In the genomic region with DNA sequence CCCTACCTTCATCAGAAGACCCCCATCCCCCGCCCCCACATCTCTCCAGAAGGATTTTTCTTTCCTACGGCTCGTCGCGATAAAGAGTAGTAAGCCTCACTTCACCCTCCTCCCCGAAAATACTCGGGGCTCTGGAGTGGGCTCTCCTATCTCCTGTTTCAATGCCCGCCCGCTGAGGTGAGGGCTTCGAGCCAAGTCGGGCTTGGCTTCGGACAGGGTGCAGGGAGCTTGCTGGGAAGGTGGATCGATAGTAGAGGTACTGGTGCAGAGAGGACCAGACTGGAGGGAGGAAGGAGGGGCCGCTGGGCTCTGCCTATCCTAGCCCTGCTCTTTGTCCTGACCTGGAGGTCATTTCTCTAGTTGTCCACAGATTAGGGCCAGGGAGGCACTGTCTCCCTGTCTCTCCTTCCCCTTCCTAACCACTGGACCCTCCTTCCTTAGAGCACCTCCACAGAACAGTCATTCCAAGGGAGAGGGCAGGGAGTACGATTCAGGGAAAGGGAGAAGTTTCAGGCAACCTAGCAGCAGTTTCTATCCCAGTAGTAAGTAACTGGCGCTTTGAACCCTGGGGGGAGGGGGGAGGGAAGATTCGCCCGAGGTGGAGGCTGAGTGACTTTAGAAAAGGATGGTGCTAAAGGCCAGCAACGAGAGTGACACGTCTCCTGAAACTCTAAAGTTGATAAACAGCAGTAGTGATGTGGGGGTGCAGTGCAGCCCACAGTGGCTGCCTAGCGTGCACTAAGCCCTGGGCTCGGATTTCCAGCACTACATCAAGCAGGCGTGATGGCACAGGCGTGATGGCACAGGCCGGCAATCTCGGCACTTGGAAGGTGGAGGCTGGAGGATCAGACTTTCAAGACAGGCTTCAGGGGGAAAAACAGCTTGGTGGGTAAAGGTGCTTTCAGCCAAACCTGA, we compare ENCODE assay signal across 7 mouse cellular contexts. TPM values are rescaled to one million over a fixed set of nuclear protein-coding genes. Genes with fewer than 3 reads are reported as not detected.
A peak's percentile ranks its signal among the peaks of the same experiment; 100 is the strongest.
DNase-seq lines count a peak whose midpoint lies in the region; ATAC-seq and TF ChIP-seq lines count a peak whose summit lies in the region.

No protein-coding gene starts in this region.

- H3K4me2 ChIP-seq in forebrain, embryonic 16.5 days (ENCODE audit: low read length): peak overlapping the region; percentile 89
- peak overlapping the region; percentile 81 for H3K4me2 ChIP-seq in hindbrain, postnatal 0 days (ENCODE audit: low read depth, low read length)
- H3K4me2 ChIP-seq in liver, embryonic 13.5 days: peak overlapping the region; percentile 98
- peak overlapping the region; percentile 97 for H3K4me2 ChIP-seq in neural tube, embryonic 12.5 days (replicated peaks)

- in situ Hi-C loops in ES-E14 (cut with MboI; ENCODE audit: low sequenced_read_pairs in 2 of 2, unreplicated experiment in 2 of 2): no loop called here

- H3K27me3 ChIP-seq in forebrain, embryonic 16.5 days (replicated peaks; ENCODE audit: control insufficient read depth, insufficient read depth, low read length): no peaks in the 10 kb centered on the region
- H3K27me3 ChIP-seq in hindbrain, postnatal 0 days (ENCODE audit: insufficient read depth, low read length): no peaks in the 10 kb centered on the region
- H3K27me3 ChIP-seq in liver, embryonic 13.5 days: peaks cover 49% of the 10 kb centered on the region
- no peaks in the 10 kb centered on the region for H3K27me3 ChIP-seq in neural tube, embryonic 12.5 days (replicated peaks)

- 4% methylated on average over 26 of the region's 26 CpGs for WGBS in forebrain, embryonic 16.5 days
- 5% methylated on average over 26 of the region's 26 CpGs for WGBS in hindbrain, postnatal 0 days
- WGBS in liver, embryonic 13.5 days (ENCODE audit: insufficient replicate concordance): 13% methylated on average over 26 of the region's 26 CpGs
- 2% methylated on average over 26 of the region's 26 CpGs for WGBS in neural tube, embryonic 12.5 days

- H3K27ac ChIP-seq in ES-E14 (ENCODE audit: insufficient read depth, low read depth, low read length, poor library complexity, severe bottlenecking): no peak overlapping the region
- H3K27ac ChIP-seq in forebrain, embryonic 16.5 days (ENCODE audit: low read length): peak overlapping the region; percentile 81
- H3K27ac ChIP-seq in hindbrain, postnatal 0 days: peak overlapping the region; percentile 98
- peak overlapping the region; percentile 79 for H3K27ac ChIP-seq in liver, embryonic 13.5 days
- peak overlapping the region; percentile 87; the same call in 1 of the 2 replicates for H3K27ac ChIP-seq in neural tube, embryonic 12.5 days

- peak overlapping the region; percentile 46; the same call in 1 of the 2 replicates for H3K9ac ChIP-seq in ES-E14 (ENCODE audit: insufficient read depth, low read depth, low read length, poor library complexity, severe bottlenecking)
- H3K9ac ChIP-seq in forebrain, embryonic 16.5 days (replicated peaks; ENCODE audit: low read depth, low read length): peak overlapping the region; percentile 94
- peak overlapping the region; percentile 99 for H3K9ac ChIP-seq in hindbrain, postnatal 0 days (replicated peaks; ENCODE audit: low read length)
- peak overlapping the region; percentile 92 for H3K9ac ChIP-seq in liver, embryonic 13.5 days
- peak overlapping the region; percentile 99 for H3K9ac ChIP-seq in neural tube, embryonic 12.5 days

- TF ChIP-seq CTCF in hindbrain, postnatal 0 days (IDR thresholded peaks at IDR 0.05; ENCODE audit: low read depth): no peak

- peak overlapping the region; percentile 82 to 86 for H3K4me3 ChIP-seq in ES-E14 (ENCODE audit: insufficient read depth in 1 of 2, low read depth in 1 of 2, low read length in 2 of 2, poor library complexity in 1 of 2, severe bottlenecking in 1 of 2)
- peak overlapping the region; percentile 94 for H3K4me3 ChIP-seq in forebrain, embryonic 16.5 days (replicated peaks; ENCODE audit: low read length)
- peak overlapping the region; percentile 99 for H3K4me3 ChIP-seq in hindbrain, postnatal 0 days (ENCODE audit: low read length)
- peak overlapping the region; percentile 83 for H3K4me3 ChIP-seq in liver, embryonic 13.5 days (replicated peaks)
- peak overlapping the region; percentile 100 for H3K4me3 ChIP-seq in neural tube, embryonic 12.5 days

- no peaks in the 10 kb centered on the region for H3K36me3 ChIP-seq in ES-E14 (ENCODE audit: control insufficient read depth, insufficient read depth, low read length, poor library complexity, severe bottlenecking)
- no peaks in the 10 kb centered on the region for H3K36me3 ChIP-seq in forebrain, embryonic 16.5 days (ENCODE audit: control insufficient read depth, insufficient read depth)
- H3K36me3 ChIP-seq in hindbrain, postnatal 0 days (ENCODE audit: insufficient read depth, low read length): no peaks in the 10 kb centered on the region
- H3K36me3 ChIP-seq in liver, embryonic 13.5 days: no peaks in the 10 kb centered on the region
- H3K36me3 ChIP-seq in neural tube, embryonic 12.5 days: no peaks in the 10 kb centered on the region; the same call in 1 of the 2 replicates

- no peak for ATAC-seq in forebrain, embryonic 16.5 days
- ATAC-seq in hindbrain, postnatal 0 days: no peak
- peak; percentile 11; the same call in 1 of the 2 replicates for ATAC-seq in liver, embryonic 13.5 days (ENCODE audit: low read depth)
- ATAC-seq in neural tube, embryonic 12.5 days (ENCODE audit: low FRiP score, low read depth): 0 out of 2 replicates have a peak, but pooled peaks have one; percentile 12

- H3K4me1 ChIP-seq in ES-E14 (ENCODE audit: control insufficient read depth in 2 of 2, insufficient read depth in 2 of 2, low read length in 2 of 2, poor library complexity in 1 of 2): peaks cover 6 to 22% of the 10 kb centered on the region in 2 experiments; a peak in 3 of 4 replicates
- H3K4me1 ChIP-seq in forebrain, embryonic 16.5 days (replicated peaks; ENCODE audit: control insufficient read depth, insufficient read depth, low read length): peaks cover 39% of the 10 kb centered on the region
- H3K4me1 ChIP-seq in hindbrain, postnatal 0 days (ENCODE audit: insufficient read depth, low read length): peaks cover 31% of the 10 kb centered on the region
- H3K4me1 ChIP-seq in liver, embryonic 13.5 days (replicated peaks): peaks cover 88% of the 10 kb centered on the region
- peaks cover 67% of the 10 kb centered on the region for H3K4me1 ChIP-seq in neural tube, embryonic 12.5 days

- H3K9me3 ChIP-seq in ES-E14 (ENCODE audit: control insufficient read depth, insufficient read depth, low read depth, low read length): no peaks in the 10 kb centered on the region
- H3K9me3 ChIP-seq in forebrain, embryonic 16.5 days (ENCODE audit: control insufficient read depth, low read length): no peaks in the 10 kb centered on the region
- H3K9me3 ChIP-seq in hindbrain, postnatal 0 days (ENCODE audit: low read length): no peaks in the 10 kb centered on the region
- no peaks in the 10 kb centered on the region for H3K9me3 ChIP-seq in liver, embryonic 13.5 days (replicated peaks)
- H3K9me3 ChIP-seq in neural tube, embryonic 12.5 days: no peaks in the 10 kb centered on the region

- DNase-seq in ES-E14 (ENCODE audit: low read depth, low spot score): no peak
- peak; percentile 53 for DNase-seq in brain, adult 2 months (ENCODE audit: low read depth, low spot score)
- DNase-seq in hindbrain, postnatal 0 days (ENCODE audit: low spot score): no peak
- no peak for DNase-seq in liver, embryonic 13.5 days
- no peak for DNase-seq in ovary, postnatal 10 days (ENCODE audit: low spot score)

TF ChIP-seq in ES-E14, 5 proteins besides CTCF, POLR2A, EP300 and RAD21:
- TF ChIP-seq CHD2 (IDR thresholded peaks at IDR 0.05; ENCODE audit: low read depth, low read length): no peak
- TF ChIP-seq HCFC1 (IDR thresholded peaks at IDR 0.05; ENCODE audit: borderline replicate concordance, insufficient read depth, low read length): no peak
- no peak for TF ChIP-seq ZC3H11A (IDR thresholded peaks at IDR 0.05; ENCODE audit: borderline replicate concordance, low read depth, low read length)
- TF ChIP-seq MAFK (IDR thresholded peaks at IDR 0.05; ENCODE audit: insufficient read depth, low read depth, low read length): no peak
- no peak for TF ChIP-seq ZNF384 (IDR thresholded peaks at IDR 0.05; ENCODE audit: low read depth, low read length)

RNA-seq across cellular contexts. Expression of gene Map7d1, which starts 1.1 kb away (rescaled TPM):
- total RNA-seq in ES-E14 (2012; rRNA removed): 20.9 and 27.1 TPM in 2 replicates
- 64.7 and 68.7 TPM in 2 replicates for polyA plus RNA-seq in forebrain, embryonic 16.5 days (2015; fragmentation: Nextera tagmentation; extraction: Ambion mirVana)
- total RNA-seq in hindbrain, postnatal 0 days (2014; rRNA removed): 106 and 109 TPM in 2 replicates
- polyA plus RNA-seq in hindbrain, postnatal 0 days (2015; fragmentation: Nextera tagmentation; extraction: Ambion mirVana): 51.0 and 54.6 TPM in 2 replicates
- 6.6 and 7.3 TPM in 2 replicates for polyA plus RNA-seq in liver, embryonic 13.5 days (2015; fragmentation: Nextera tagmentation; extraction: Ambion mirVana)
- 140 and 149 TPM in 2 replicates for polyA plus RNA-seq in neural tube, embryonic 12.5 days (2016; fragmentation: Nextera tagmentation; extraction: Ambion mirVana)

RNA-seq across cellular contexts. Expression of gene Trappc3, which starts 4.9 kb away (rescaled TPM):
- 54.8 and 54.9 TPM in 2 replicates for total RNA-seq in ES-E14 (2012; rRNA removed)
- 179 and 192 TPM in 2 replicates for polyA plus RNA-seq in forebrain, embryonic 16.5 days (2015; fragmentation: Nextera tagmentation; extraction: Ambion mirVana)
- total RNA-seq in hindbrain, postnatal 0 days (2014; rRNA removed): 88.9 and 97.4 TPM in 2 replicates
- 187 and 188 TPM in 2 replicates for polyA plus RNA-seq in hindbrain, postnatal 0 days (2015; fragmentation: Nextera tagmentation; extraction: Ambion mirVana)
- polyA plus RNA-seq in liver, embryonic 13.5 days (2015; fragmentation: Nextera tagmentation; extraction: Ambion mirVana): 40.5 and 41.5 TPM in 2 replicates
- polyA plus RNA-seq in neural tube, embryonic 12.5 days (2016; fragmentation: Nextera tagmentation; extraction: Ambion mirVana): 119 and 127 TPM in 2 replicates

RNA-seq across cellular contexts. Expression of gene Col8a2, which starts 29.4 kb away (rescaled TPM):
- 3.7 and 3.8 TPM in 2 replicates for total RNA-seq in ES-E14 (2012; rRNA removed)
- polyA plus RNA-seq in forebrain, embryonic 16.5 days (2015; fragmentation: Nextera tagmentation; extraction: Ambion mirVana): 2.1 and 3.6 TPM in 2 replicates
- 11.6 and 17.7 TPM in 2 replicates for total RNA-seq in hindbrain, postnatal 0 days (2014; rRNA removed)
- 5.5 and 5.9 TPM in 2 replicates for polyA plus RNA-seq in hindbrain, postnatal 0 days (2015; fragmentation: Nextera tagmentation; extraction: Ambion mirVana)
- polyA plus RNA-seq in liver, embryonic 13.5 days (2015; fragmentation: Nextera tagmentation; extraction: Ambion mirVana): 0.99 and 1.2 TPM in 2 replicates
- polyA plus RNA-seq in neural tube, embryonic 12.5 days (2016; fragmentation: Nextera tagmentation; extraction: Ambion mirVana): 12.1 and 13.8 TPM in 2 replicates

RNA-seq across cellular contexts. Expression of gene Thrap3, which starts 54.7 kb away (rescaled TPM):
- 202 and 211 TPM in 2 replicates for total RNA-seq in ES-E14 (2012; rRNA removed)
- 172 and 187 TPM in 2 replicates for polyA plus RNA-seq in forebrain, embryonic 16.5 days (2015; fragmentation: Nextera tagmentation; extraction: Ambion mirVana)
- total RNA-seq in hindbrain, postnatal 0 days (2014; rRNA removed): 85.7 and 128 TPM in 2 replicates
- 108 and 123 TPM in 2 replicates for polyA plus RNA-seq in hindbrain, postnatal 0 days (2015; fragmentation: Nextera tagmentation; extraction: Ambion mirVana)
- polyA plus RNA-seq in liver, embryonic 13.5 days (2015; fragmentation: Nextera tagmentation; extraction: Ambion mirVana): 98.1 and 121 TPM in 2 replicates
- polyA plus RNA-seq in neural tube, embryonic 12.5 days (2016; fragmentation: Nextera tagmentation; extraction: Ambion mirVana): 236 and 241 TPM in 2 replicates

Comparison
In these comparisons a context has a peak if more than half of its experiments do, and no peak if none do; other contexts are left out.
1. H3K9ac ChIP-seq: peak in every context shown above with its lines; median percentile 99 in hindbrain, postnatal 0 days; 99 in neural tube, embryonic 12.5 days; 94 in forebrain, embryonic 16.5 days; 92 in liver, embryonic 13.5 days; 46 in ES-E14.
2. ATAC-seq: peak in liver, embryonic 13.5 days (single experiment) and neural tube, embryonic 12.5 days (single experiment); none in forebrain, embryonic 16.5 days (single experiment) and hindbrain, postnatal 0 days (single experiment).
3. Peak in every context shown above with its lines, with median percentiles within 50 percentile points of each other: H3K4me3 ChIP-seq and H3K4me2 ChIP-seq.